Mouse (Mus musculus): ENCODE results near the gene Terb1.

Terb1 gene

GRCm38 (mm10) chr8:104411972-104412371 is 97.7 kb downstream of the Terb1 start:
- in situ Hi-C loops (cut with MseI, MboI): no loop called here

GRCm38 (mm10) chr8:104411468-104411867 is 98.2 kb downstream of the Terb1 start:
- in situ Hi-C loops (cut with MseI, MboI): no loop called here

- in situ Hi-C loops (cut with MseI, MboI): no loop called here
These were observed 99.0 kb downstream of the Terb1 start for GRCm38 (mm10) chr8:104410628-104411273.

- in situ Hi-C loops (cut with MseI, MboI): loop anchor here in 1 of 2 experiments (10.0 kb wide), 1 partner anchor 64 kb away; no protein-coding TSS in a partner anchor
These were observed 101.2 kb downstream of the Terb1 start for GRCm38 (mm10) chr8:104408328-104409110.

- in situ Hi-C loops (cut with MseI, MboI): loop anchor here in 1 of 2 experiments (10.0 kb wide), 1 partner anchor 62 kb away; no protein-coding TSS in a partner anchor
These were observed 103.2 kb downstream of the Terb1 start for GRCm38 (mm10) chr8:104406340-104407128.

- in situ Hi-C loops (cut with MseI, MboI): loop anchor here in 1 of 2 experiments (10.0 kb wide), 1 partner anchor 61 kb away; no protein-coding TSS in a partner anchor
These were observed 104.1 kb downstream of the Terb1 start for GRCm38 (mm10) chr8:104405430-104406187.

GRCm38 (mm10) chr8:104403596-104403995 is 106.1 kb downstream of the Terb1 start:
- in situ Hi-C loops (cut with MseI, MboI): loop anchor here (5.0 to 10.0 kb wide), 2 partner anchors 56 to 59 kb away; no protein-coding TSS in a partner anchor

Data from mouse trophoblast stem cell (cell line).